Mouse (Mus musculus) C2C12 (cell line): ENCODE measurements around the gene Nav3.

ENCODE experiments used
- CEBPB ChIP-seq: IDR thresholded peaks from one replicate; pipeline ENCODE4 v1.6.1; 2011; ENCODE audit warnings: low read depth, mild to moderate bottlenecking, control low read depth, moderate library complexity
- CTCF ChIP-seq: IDR thresholded peaks from one replicate; pipeline ENCODE4 v1.5.1; 2011; ENCODE audit not compliant: control insufficient read depth, insufficient read depth, insufficient read length
- MAX ChIP-seq: IDR thresholded peaks from one replicate; pipeline ENCODE4 v1.6.1; 2011; ENCODE audit warnings: mild to moderate bottlenecking, control low read depth
- MYOG ChIP-seq: IDR thresholded peaks from one replicate; pipeline ENCODE4 v1.6.1; 2011; ENCODE audit not compliant: control insufficient read depth, insufficient read length; ENCODE audit errors: extremely low read depth
- USF1 ChIP-seq: IDR thresholded peaks from one replicate; pipeline ENCODE4 v1.6.1; 2011; ENCODE audit warnings: low read depth, mild to moderate bottlenecking, control low read depth, moderate library complexity

GRCm38 (mm10) chr10:110386476-110387197 lies 69.4 kb downstream of the Nav3 start:
- TF ChIP-seq USF1 (no peak), CTCF (no peak), MAX (no peak), CEBPB (no peak), MYOG (no peak)
